Comparison of ENCODE assay signal across 9 mouse cellular contexts in genomic region chr11:119133437-119134221, GRCm38 (mm10). TPM values are rescaled to one million over a fixed set of nuclear protein-coding genes. Genes with fewer than 3 reads are reported as not detected.
DNase-seq lines count a peak whose midpoint lies in the region; ATAC-seq lines count a peak whose summit lies in the region.
"Had no signal": no experiment of that assay in that cellular context is flagged by ENCODE, and none has a peak within 500 bp of the region (broad histone marks: within the 10 kb centered on the region; RNA-seq: fewer than 3 reads in every experiment).

No protein-coding gene starts in this region.

- H3K4me2 ChIP-seq in heart, embryonic 12.5 days, result no peak overlapping the region
- H3K4me2 ChIP-seq in stomach, embryonic 16.5 days (ENCODE audit: low read depth, low read length), result no peak overlapping the region

- peak overlapping the region; percentile 75; the same call in 1 of the 2 replicates for H3K27ac ChIP-seq in heart, embryonic 12.5 days (ENCODE audit: poor library complexity, severe bottlenecking)
- peak overlapping the region; percentile 73 for H3K27ac ChIP-seq in stomach, embryonic 16.5 days (ENCODE audit: low read length)
- H3K27ac ChIP-seq: neural tube, embryonic 13.5 days had no signal

- no peak for ATAC-seq in heart, embryonic 12.5 days (ENCODE audit: insufficient number of reproducible peaks, low FRiP score)
- ATAC-seq in stomach, embryonic 16.5 days (ENCODE audit: insufficient read depth, low FRiP score), result peak; percentile 11; the same call in 1 of the 2 replicates

- WGBS in heart, embryonic 12.5 days, result 57% methylated on average over 5 of the region's 5 CpGs
- WGBS in stomach, embryonic 16.5 days, result 65% methylated on average over 5 of the region's 5 CpGs

- no peak overlapping the region for H3K4me3 ChIP-seq in heart, embryonic 12.5 days
- H3K4me3 ChIP-seq in stomach, embryonic 16.5 days (replicated peaks; ENCODE audit: low read length), result no peak overlapping the region
- H3K4me3 ChIP-seq: neural tube, embryonic 13.5 days had no signal

- H3K9me3 ChIP-seq in heart, embryonic 12.5 days (replicated peaks), result no peaks in the 10 kb centered on the region
- H3K9me3 ChIP-seq in stomach, embryonic 16.5 days (replicated peaks; ENCODE audit: control insufficient read depth, low read length), result no peaks in the 10 kb centered on the region; the same call in 1 of the 2 replicates
- H3K9me3 ChIP-seq: neural tube, embryonic 13.5 days had no signal

- peak; percentile 39 for DNase-seq in layer of hippocampus, adult 11-12 months (ENCODE audit: low spot score)
- DNase-seq in layer of hippocampus, adult 9-10 months (ENCODE audit: low spot score), result no peak
- DNase-seq in cerebellum, adult 18-20 months, result peak; percentile 94 to 96
- peak; percentile 89 to 91 for DNase-seq in kidney, postnatal 36 days
- peak; percentile 51 for DNase-seq in lung, postnatal 36 days
- DNase-seq in urinary bladder, postnatal 4 days (ENCODE audit: low spot score in 2 of 2), result no peak

- H3K27me3 ChIP-seq in heart, embryonic 12.5 days (replicated peaks), result peaks cover 15% of the 10 kb centered on the region
- H3K27me3 ChIP-seq in stomach, embryonic 16.5 days (ENCODE audit: control insufficient read depth, insufficient read depth, low read length), result no peaks in the 10 kb centered on the region

- no peak overlapping the region for H3K9ac ChIP-seq in heart, embryonic 12.5 days
- no peak overlapping the region for H3K9ac ChIP-seq in stomach, embryonic 16.5 days (ENCODE audit: low read length)
- H3K9ac ChIP-seq: neural tube, embryonic 13.5 days had no signal

- no peaks in the 10 kb centered on the region for H3K36me3 ChIP-seq in heart, embryonic 12.5 days
- no peaks in the 10 kb centered on the region for H3K36me3 ChIP-seq in stomach, embryonic 16.5 days (ENCODE audit: control insufficient read depth, insufficient read depth, low read length)
- H3K36me3 ChIP-seq: neural tube, embryonic 13.5 days had no signal

- peaks cover 47% of the 10 kb centered on the region for H3K4me1 ChIP-seq in heart, embryonic 12.5 days (replicated peaks)
- peaks cover 14% of the 10 kb centered on the region for H3K4me1 ChIP-seq in stomach, embryonic 16.5 days (ENCODE audit: control insufficient read depth, insufficient read depth, low read length)

RNA-seq across cellular contexts. Expression of gene Cbx4, which starts 47.6 kb away (rescaled TPM):
- 13.2 and 14.9 TPM in 2 replicates for polyA plus RNA-seq in heart, embryonic 12.5 days (2016; fragmentation: Nextera tagmentation; extraction: Ambion mirVana)
- polyA plus RNA-seq in stomach, embryonic 16.5 days (2015; fragmentation: Nextera tagmentation; extraction: Ambion mirVana), result 8.5 and 10.1 TPM in 2 replicates

Comparison
In these comparisons a context has a peak if more than half of its experiments do, and no peak if none do; other contexts are left out.
1. DNase-seq: peak in layer of hippocampus, adult 11-12 months (single experiment), cerebellum, adult 18-20 months (2 of 2), kidney, postnatal 36 days (2 of 2) and lung, postnatal 36 days (single experiment); none in layer of hippocampus, adult 9-10 months (single experiment) and urinary bladder, postnatal 4 days (0 of 2).